Mouse (Mus musculus) frontal cortex, postnatal 25 days (tissue): Measurements from ENCODE around the gene She.

Source experiments
- DNase-seq, 2 experiments: peaks; one replicate each; pipeline ENCODE4 v3.0.0; 2022; ENCODE audit warnings: low spot score in 2 of 2

The She gene

GRCm38 (mm10) chr3:89817056-89817455, 14.1 kb upstream of the She start:
- no peak for DNase-seq

- DNase-seq: no peak
Observed at GRCm38 (mm10) chr3:89818605-89819004, 12.6 kb upstream of the She start.

- DNase-seq: no peak
Observed at GRCm38 (mm10) chr3:89819897-89820296, 11.3 kb upstream of the She start.

- DNase-seq: no peak
Observed at GRCm38 (mm10) chr3:89820311-89821095, 10.7 kb upstream of the She start.

GRCm38 (mm10) chr3:89821096-89821513, 10.1 kb upstream of the She start:
- no peak for DNase-seq

GRCm38 (mm10) chr3:89821548-89822480, 9.4 kb upstream of the She start:
- no peak for DNase-seq

- DNase-seq: no peak
Observed at GRCm38 (mm10) chr3:89823594-89823993, 7.6 kb upstream of the She start.

GRCm38 (mm10) chr3:89826295-89826694, 4.9 kb upstream of the She start:
- no peak for DNase-seq

- no peak for DNase-seq
Observed at GRCm38 (mm10) chr3:89835362-89835761, 4.2 kb downstream of the She start.

- DNase-seq: no peak
Observed at GRCm38 (mm10) chr3:89842258-89842657, 11.1 kb downstream of the She start.

GRCm38 (mm10) chr3:89843148-89843547, 12.0 kb downstream of the She start:
- DNase-seq: no peak

GRCm38 (mm10) chr3:89845814-89846213, 14.6 kb downstream of the She start:
- DNase-seq: no peak

- DNase-seq: no peak
Observed at GRCm38 (mm10) chr3:89847126-89847525, 16.0 kb downstream of the She start.

GRCm38 (mm10) chr3:89847596-89847995, 16.4 kb downstream of the She start:
- DNase-seq: no peak

GRCm38 (mm10) chr3:89848083-89848482, 16.9 kb downstream of the She start:
- no peak for DNase-seq

- no peak for DNase-seq
Observed at GRCm38 (mm10) chr3:89853752-89854151, 22.6 kb downstream of the She start.

GRCm38 (mm10) chr3:89857353-89857752, 26.2 kb downstream of the She start:
- DNase-seq: no peak

- DNase-seq: no peak
Observed at GRCm38 (mm10) chr3:89858123-89858522, 27.0 kb downstream of the She start.

- DNase-seq: peak; percentile 27 to 43
Observed at GRCm38 (mm10) chr3:89858888-89859287, 27.7 kb downstream of the She start.

GRCm38 (mm10) chr3:89859936-89860335, 28.8 kb downstream of the She start:
- DNase-seq: no peak

GRCm38 (mm10) chr3:89860343-89860742, 29.2 kb downstream of the She start:
- DNase-seq: no peak

- DNase-seq: no peak
Observed at GRCm38 (mm10) chr3:89861070-89861469, 29.9 kb downstream of the She start.
